Mouse (Mus musculus) C2C12 (cell line): ENCODE results near the gene Ankzf1.

ENCODE experiments used
- CEBPB ChIP-seq: IDR thresholded peaks from one replicate; pipeline ENCODE4 v1.6.1; 2011; ENCODE audit warnings: low read depth, mild to moderate bottlenecking, control low read depth, moderate library complexity
- CTCF ChIP-seq: IDR thresholded peaks from one replicate; pipeline ENCODE4 v1.5.1; 2011; ENCODE audit not compliant: control insufficient read depth, insufficient read depth, insufficient read length
- MAX ChIP-seq: IDR thresholded peaks from one replicate; pipeline ENCODE4 v1.6.1; 2011; ENCODE audit warnings: mild to moderate bottlenecking, control low read depth

DNA sequence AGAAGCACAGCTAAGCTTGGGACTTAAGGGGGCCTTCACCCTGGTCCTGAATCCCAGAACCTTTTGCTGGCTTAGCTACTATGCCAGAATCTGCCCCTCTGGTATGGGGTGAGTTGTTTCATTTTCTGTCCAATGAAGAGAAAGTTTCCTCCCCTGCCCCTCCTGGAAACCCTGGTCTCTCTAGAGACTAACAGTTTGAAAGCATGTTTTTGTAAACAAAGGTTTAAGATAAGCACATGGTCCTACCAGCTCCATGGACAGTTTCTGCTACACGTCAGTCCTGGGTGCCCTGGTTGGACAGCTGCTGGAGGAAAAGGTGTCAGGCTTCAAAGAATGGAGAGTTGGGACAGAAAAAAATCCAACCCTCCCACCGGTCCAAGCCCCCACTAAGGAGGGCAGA lies 1.4 kb upstream of the Ankzf1 start:
- no peak for TF ChIP-seq CEBPB
- no peak for TF ChIP-seq CTCF
- TF ChIP-seq MAX: no peak
